Mouse (Mus musculus) heart, adult 11 months (tissue): ENCODE measurements around the gene Abcc12.
A peak's percentile ranks its signal among the peaks of the same experiment; 100 is the strongest.

Experiments used
- DNase-seq: peaks from one replicate; pipeline ENCODE4 v3.0.0; 2022

The Abcc12 gene

GRCm38 (mm10) chr8:86577547-86577946 lies 2.9 kb downstream of the Abcc12 start:
- no peak for DNase-seq

- peak; percentile 79 for DNase-seq
Observed at GRCm38 (mm10) chr8:86563674-86564073, 16.8 kb downstream of the Abcc12 start.

GRCm38 (mm10) chr8:86561737-86562136 lies 18.7 kb downstream of the Abcc12 start:
- DNase-seq, result peak; percentile 51

- DNase-seq, result peak; percentile 64
Observed at GRCm38 (mm10) chr8:86560688-86561065, 19.8 kb downstream of the Abcc12 start.

- peak; percentile 73 for DNase-seq
Observed at GRCm38 (mm10) chr8:86559947-86560687, 20.4 kb downstream of the Abcc12 start.

GRCm38 (mm10) chr8:86557186-86558045 lies 23.1 kb downstream of the Abcc12 start:
- peak; percentile 76 for DNase-seq

GRCm38 (mm10) chr8:86555564-86555963 lies 24.9 kb downstream of the Abcc12 start:
- DNase-seq, result peak; percentile 51

GRCm38 (mm10) chr8:86554220-86554891 lies 26.1 kb downstream of the Abcc12 start:
- peak; percentile 63 for DNase-seq

- DNase-seq, result peak; percentile 66
Observed at GRCm38 (mm10) chr8:86550516-86550915, 30.0 kb downstream of the Abcc12 start.

- no peak for DNase-seq
Observed at GRCm38 (mm10) chr8:86546001-86546400, 34.5 kb downstream of the Abcc12 start.

GRCm38 (mm10) chr8:86540906-86541305 lies 39.6 kb downstream of the Abcc12 start:
- DNase-seq, result no peak

GRCm38 (mm10) chr8:86540376-86540775 lies 40.1 kb downstream of the Abcc12 start:
- no peak for DNase-seq

- DNase-seq, result no peak
Observed at GRCm38 (mm10) chr8:86536663-86536987, 43.9 kb downstream of the Abcc12 start.

GRCm38 (mm10) chr8:86535791-86536662 lies 44.5 kb downstream of the Abcc12 start:
- DNase-seq, result peak; percentile 98

- peak; percentile 93 for DNase-seq
Observed at GRCm38 (mm10) chr8:86535068-86535560, 45.4 kb downstream of the Abcc12 start.

GRCm38 (mm10) chr8:86529714-86530113 lies 50.8 kb downstream of the Abcc12 start:
- DNase-seq, result no peak

- DNase-seq, result no peak
Observed at GRCm38 (mm10) chr8:86527336-86528029, 53.0 kb downstream of the Abcc12 start.

- no peak for DNase-seq
Observed at GRCm38 (mm10) chr8:86526808-86527207, 53.7 kb downstream of the Abcc12 start.

- no peak for DNase-seq
Observed at GRCm38 (mm10) chr8:86514203-86514602, 66.3 kb downstream of the Abcc12 start.

- no peak for DNase-seq
Observed at GRCm38 (mm10) chr8:86512886-86513285, 67.6 kb downstream of the Abcc12 start.

- no peak for DNase-seq
Observed at GRCm38 (mm10) chr8:86512131-86512792, 68.2 kb downstream of the Abcc12 start.
